Mouse (Mus musculus) fibroblast of lung, adult 2 months (primary cell): Measurements from ENCODE around the gene Dazap2.
"Not testable (repeated sequence)": the region's sequence is repeated elsewhere in the genome, so short reads cannot be mapped to it uniquely, and the experiment has no call there.

Experiments used
- DNase-seq: peaks from one replicate; pipeline ENCODE4 v3.0.0-alpha.2; 2011; ENCODE audit warnings: low read depth

Dazap2 gene

DNA sequence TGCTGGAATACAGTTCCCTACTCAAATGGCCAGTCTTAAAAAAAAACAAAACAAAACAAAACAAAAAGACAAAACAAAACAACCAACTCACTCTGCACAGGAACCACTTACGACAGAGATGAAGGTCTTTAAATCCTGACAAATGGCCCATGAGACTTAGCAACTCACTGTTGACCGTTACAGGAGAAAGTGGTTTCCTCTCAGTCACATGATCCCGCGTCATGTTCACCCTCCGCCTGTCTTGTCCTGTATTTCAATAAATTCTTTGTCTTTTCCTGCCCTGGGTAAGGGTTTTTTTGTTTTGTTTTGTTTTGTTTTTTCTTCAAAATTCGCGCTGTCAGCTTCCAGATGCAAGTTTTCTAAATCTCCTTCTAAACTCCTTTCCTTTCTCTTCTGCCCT is 3.2 kb upstream of the Dazap2 start:
- DNase-seq, result no peak

GRCm38 (mm10) chr15:100612432-100612831 is 2.7 kb upstream of the Dazap2 start:
- DNase-seq, result no peak

DNA sequence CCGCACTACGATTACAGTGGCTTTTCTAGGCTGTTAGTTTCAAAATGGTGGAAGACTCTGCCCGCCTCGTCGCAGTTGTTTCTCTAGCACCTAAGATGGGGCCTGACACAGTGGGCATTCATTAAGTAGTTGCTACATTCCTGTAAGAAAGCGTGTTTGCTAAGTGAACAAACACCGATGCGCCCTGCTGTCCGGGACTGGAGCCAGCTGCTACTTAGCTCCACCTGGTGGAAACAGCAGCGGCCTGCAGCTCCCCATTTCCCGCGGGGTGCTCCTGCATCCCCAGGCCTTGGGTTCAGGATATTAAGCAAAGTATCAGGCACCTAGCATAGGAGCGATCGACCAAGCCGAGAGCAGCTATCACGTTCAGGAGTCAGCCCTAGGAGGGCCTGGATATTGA is 1.6 kb upstream of the Dazap2 start:
- DNase-seq, result peak; percentile 29

DNA sequence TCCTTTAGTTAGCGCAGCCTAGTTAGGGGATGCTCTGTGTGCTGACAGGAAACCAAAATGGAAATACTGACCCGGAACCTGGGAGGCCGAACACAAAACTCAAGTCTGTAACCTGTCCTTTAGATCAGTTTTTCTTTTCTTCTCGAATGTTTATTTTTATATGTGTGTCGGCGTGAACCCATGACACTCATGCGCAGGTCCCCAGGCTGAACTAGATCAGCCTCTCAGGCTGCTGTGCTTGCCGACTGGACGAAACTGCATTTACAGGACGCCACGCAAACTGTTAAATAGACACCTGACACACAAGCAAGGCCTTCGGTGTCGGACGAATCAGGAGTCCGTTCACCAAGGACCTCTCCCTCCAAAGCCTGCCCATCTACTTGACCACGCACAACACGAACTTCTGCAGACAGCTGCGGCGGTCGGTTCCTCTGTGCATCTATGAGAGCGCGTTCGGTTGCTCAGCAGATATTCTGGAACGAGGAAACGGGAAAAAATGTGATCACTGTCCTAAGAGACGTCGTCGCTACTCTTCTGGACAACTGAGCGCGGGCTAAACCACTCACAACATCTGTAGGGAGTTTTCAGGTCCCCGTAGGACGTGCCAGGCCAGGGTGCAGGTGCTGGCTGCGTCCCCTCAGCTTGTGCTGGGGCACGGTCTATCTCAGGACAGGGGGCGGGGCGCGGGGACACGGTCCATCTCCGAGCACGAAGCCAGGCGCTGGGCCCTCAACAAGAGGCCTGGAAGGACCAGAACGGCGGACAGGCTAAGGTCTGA is 742 bp upstream of the Dazap2 start:
- DNase-seq, result no peak

DNA sequence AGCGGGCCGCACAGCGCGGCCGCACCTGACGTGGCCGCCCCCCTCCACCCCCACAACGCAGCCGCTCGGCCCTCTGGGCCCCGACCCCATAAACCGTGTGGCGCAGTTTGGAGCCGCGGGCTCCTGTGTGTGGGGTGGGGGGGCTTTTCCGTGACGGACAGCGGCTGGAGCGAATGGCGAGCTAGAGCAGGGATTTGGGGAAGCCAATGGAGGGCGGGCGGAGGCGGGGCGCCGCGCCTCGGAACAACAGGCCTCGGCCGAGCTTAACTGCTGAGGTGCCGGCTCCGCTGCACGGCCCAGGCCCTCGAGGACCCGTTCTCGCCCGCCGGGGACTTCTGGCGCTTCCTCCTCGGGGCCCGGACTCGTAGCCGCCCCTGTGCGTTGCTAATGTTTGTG is 674 bp downstream of the Dazap2 start:
- DNase-seq, result peak; percentile 51

DNA sequence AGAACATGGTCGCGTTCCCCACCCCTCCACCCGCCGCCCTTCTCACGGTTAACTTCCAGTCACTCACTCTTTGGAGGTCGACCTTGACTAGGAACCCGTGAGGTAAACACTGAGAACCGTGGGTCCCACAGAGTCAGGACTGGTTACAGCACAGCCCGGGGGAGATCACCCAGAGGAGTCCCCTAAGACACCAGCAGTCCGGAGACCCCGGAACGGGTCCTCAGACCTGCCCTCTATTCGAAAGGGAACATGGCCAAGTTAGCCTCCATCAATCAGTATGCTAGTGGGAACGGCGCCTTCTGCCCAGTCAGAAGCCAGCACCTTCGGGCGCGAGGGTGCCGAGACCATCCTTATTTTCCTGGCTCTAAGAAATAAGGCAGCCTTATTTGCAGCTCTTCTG is 1.1 kb downstream of the Dazap2 start:
- no peak for DNase-seq

DNA sequence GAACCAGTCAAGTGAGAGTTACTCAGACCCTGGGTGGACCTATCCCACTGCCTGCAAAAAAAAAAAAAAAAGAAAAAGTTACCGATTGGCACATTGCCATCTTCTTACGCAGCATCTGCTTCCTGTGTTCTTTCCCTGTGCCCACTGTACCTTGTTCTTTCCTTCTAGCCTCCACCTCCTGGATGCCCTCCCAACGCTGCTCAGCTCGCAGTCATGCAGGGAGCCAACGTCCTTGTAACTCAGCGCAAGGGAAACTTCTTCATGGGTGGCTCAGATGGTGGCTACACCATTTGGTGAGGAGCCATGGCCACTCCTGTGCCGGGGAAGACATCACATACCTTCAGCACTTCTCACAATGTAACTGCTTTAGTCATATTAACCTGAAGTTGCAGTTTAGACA is 4.1 kb downstream of the Dazap2 start:
- DNase-seq, result no peak

GRCm38 (mm10) chr15:100621671-100622070 is 6.5 kb downstream of the Dazap2 start:
- not testable (repeated sequence) for DNase-seq

GRCm38 (mm10) chr15:100622164-100622563 is 7.0 kb downstream of the Dazap2 start:
- no peak for DNase-seq

- no peak for DNase-seq
These were observed 8.6 kb downstream of the Dazap2 start for GRCm38 (mm10) chr15:100623754-100624153.

DNA sequence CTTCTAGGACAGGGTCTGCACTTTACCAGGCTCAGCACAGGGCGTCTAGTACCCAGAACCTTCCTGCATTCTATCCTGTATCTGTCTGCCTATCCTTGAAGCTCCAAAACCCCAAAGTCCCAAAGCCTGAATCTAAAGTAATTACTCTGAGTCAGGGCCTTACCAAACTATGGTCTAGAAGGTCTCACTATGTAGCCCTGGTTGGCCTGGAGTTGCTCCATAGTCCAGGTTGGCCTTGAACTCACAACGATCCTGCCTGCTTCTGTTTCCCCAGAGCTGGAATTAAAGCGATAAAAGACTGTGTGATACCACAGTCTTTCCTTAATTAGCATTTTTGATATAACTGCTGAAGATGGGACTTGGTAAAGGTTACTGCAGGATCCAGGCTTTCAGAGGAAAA is 9.3 kb downstream of the Dazap2 start:
- no peak for DNase-seq

- DNase-seq, result no peak
These were observed 12.1 kb downstream of the Dazap2 start for GRCm38 (mm10) chr15:100627287-100627686.

DNA sequence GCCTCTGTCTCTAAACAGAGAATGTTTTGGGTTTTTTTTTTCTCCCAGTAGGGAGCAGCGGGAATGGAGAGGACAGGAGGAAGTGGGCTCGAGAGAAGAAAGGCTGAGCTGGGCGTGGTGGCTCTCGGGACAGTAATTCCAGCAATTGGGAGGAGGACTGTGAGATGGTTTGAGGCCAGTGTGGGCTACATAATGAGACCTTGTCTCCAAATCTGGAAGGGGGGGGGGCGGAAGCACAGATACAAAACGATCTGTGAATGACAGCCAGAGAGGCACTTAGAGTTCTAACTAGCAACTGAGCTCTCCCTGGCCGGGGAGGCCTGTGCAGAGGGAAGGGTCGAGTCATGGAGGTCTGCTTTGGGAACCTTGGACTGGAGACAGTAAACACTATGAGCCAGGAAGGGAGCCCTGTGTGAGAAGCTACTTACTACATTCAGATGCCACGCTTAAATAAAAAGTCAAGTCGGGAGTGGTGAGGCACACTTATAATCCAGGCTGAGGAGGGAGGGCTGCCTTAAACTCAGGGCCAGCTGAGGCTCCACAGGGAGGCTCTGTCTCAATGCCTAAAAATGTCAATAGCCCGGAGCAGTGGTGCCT is 12.7 kb downstream of the Dazap2 start:
- DNase-seq, result no peak

DNA sequence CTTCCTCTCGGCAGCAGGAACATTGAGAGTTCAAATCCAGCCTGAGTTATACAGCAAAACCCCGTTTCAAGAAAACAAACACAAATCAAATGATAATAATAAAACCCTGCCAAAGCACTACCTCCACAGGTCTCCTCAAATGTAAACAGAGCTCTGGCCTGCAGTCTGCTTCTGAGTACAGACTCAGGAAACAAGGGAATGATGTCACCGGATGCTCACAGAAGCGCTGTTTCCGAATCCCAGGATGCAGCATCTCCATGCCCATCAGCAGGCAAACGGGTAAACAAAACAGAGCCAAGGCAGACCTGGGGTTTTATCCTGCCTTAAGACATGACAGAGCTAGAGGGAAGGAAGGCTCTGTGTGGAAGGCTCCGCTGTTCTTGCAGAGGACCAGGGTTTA is 13.6 kb downstream of the Dazap2 start:
- DNase-seq, result no peak

DNA sequence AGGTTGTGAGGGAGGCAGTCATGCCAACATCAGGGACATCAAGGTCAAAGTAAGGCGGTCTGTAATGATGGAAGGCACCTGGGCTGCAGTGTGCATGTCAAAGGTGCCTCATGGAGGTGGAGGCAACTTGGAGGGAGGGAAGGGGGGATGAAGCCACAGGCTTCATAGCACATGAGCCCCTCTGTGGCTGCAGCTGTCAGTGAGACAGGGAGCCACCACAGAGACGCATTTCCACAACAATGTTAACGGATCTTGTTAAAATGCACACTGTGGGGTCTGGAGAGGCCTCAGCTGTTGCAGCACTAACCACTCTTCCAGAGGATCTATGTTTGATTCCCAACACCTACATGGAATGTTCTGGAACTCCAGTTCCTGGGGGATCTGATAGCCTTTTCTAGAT is 15.0 kb downstream of the Dazap2 start:
- DNase-seq, result no peak

DNA sequence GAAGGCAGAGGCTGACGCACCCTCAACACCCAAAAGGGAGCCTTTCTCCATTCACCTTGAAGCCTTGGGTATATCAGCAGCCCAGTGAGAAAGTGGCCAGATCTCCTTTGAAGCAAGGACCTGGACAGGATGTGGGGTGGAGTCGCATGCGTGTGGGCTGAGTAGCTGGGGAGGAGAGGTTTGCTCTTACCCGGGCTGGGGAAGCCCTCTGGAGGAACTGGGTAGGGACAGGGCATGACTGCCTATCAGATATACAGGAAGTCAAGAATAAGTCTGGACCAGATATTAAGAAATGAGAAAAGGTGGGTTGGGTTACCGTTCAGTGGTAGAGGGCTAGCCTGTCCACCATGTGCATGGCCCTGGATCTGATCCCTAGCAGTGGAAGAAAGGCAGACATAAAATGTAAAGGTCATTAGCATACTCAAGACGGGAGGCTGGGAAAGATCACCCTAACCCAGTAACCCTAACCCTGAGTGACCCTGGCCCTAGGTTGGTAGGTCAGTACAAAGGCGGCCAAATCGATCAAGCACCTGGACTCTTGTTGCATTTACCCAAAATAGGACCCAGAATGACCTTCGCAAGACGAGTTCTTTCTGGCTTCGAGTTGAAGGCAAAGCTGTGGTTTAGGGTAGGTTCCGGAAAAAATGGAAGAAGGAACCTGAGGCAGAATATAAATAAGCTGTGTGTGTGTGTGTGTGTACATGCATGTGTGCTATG is 16.5 kb downstream of the Dazap2 start:
- DNase-seq, result no peak

GRCm38 (mm10) chr15:100632323-100632722 is 17.2 kb downstream of the Dazap2 start:
- DNase-seq, result no peak

- no peak for DNase-seq
These were observed 18.2 kb downstream of the Dazap2 start for GRCm38 (mm10) chr15:100633341-100633740.

DNA sequence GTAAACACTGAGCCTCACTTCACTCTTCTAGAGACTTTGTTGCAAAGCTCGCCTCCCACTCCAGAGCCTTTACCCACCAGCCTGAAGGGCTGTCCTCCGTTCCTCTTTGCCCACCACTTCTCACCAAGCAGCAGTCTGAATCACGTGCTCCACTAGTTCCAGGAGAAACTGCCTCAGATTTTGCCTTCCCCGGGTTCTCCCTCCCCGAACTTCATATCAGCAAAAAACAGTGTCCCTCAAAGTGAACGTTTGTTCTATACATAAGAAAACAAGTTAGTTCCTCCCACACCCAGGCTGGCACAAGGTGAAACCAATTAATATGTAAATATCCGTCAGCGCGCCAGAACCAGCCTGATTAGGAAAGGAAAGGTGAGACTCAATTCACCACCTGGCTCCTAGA is 20.1 kb downstream of the Dazap2 start:
- DNase-seq, result no peak

DNA sequence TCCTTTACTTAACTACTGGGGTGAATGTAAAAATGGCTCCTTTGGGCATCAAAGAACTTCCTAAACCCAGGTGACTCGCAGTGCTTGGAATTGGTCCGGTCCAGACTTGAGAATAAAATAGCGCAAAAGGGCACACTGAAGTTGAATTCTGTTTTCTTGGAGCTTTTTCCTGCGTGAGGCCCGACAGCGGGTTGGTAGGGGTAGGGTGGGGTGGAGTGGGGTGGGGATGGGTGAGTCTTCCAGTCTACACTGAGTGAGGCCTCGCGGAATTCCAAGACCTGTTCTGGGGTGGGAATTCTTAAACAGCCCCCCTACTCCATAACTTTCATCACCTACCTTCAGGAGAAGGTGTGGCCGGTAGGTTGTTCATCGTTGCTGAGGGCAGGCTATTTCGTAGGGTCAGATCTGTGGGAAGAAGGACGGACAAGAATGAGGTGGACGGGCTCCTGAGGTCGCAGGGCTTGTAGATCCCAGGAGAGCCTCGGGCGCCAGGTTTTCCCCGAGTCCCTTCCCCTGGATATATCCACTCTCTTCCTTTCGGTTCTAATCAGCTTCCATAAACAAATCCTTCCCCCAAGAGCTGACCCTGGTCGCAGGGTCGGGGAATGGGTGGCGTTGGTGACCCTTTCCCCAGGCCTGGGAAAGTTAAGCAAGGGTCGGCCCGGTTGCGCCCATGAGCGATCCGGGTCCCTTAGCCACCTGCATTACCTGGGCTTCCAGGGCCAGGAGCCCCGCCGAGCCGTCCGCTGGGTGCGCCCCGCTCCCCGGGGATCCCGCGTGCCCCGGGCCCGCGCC is 20.9 kb downstream of the Dazap2 start:
- no peak for DNase-seq

DNA sequence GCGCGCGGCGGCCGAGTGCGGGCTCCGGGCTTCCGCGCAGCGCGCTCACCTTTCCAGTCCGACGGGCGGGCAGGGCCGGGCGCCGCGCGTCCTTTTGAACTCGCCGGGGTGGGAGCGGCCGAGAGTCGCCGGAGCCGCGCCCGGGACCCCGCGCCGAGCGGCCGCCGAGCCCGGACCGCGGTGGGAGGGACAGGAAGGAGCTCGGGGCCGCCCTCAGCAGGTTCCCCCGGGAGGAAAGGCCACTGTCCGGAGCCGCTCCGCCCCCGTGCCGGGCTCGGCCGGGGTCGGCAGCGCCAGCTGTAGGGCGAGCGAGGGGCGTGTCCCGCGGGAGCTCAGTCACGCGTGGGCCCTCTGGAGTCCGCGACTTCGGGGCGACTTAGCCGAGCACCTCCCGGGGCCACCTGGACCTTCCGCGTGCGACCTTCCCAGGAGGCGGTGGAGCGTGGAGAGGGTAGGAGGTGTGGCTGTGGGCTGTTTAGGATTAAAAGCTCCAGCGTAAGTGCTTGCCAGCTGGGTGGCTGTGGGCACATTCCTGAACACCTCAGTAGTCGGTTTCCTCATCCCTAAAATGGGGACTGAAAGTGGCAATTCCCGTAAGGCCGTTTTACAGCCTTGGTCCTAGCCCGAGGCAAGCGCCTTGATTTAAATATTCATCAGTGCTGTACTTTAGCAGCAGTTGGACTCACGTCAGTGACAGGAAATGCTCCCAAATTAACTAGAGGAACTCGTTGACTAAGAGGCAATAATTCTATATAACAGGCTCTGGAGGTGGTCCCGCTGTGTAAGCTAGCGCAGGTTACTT is 21.8 kb downstream of the Dazap2 start, which contains the start of gene Smagp:
Smagp (minus strand) TSS at position 241 of the 802 bp plus-strand sequence.
- DNase-seq, result no peak

DNA sequence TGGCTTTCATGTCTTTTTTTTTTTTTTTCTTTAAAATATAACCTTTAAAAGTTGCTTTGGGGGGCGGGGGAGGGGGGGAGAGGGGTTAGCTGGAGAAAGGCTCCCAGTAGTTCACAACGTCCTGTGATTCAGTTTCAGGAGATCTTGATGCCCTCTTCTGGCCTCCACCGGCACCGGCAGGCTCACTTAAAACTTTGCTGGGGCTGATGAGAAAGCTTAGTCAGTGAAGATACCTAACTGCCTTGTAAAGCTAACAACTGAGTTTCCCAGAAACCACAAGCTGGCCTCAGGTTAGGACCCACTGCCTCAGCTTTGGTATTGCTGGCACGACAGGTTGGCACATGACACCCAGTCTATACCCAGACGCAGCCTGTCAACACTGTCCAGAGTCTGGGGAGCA is 22.5 kb downstream of the Dazap2 start:
- no peak for DNase-seq
